In the genomic region with DNA sequence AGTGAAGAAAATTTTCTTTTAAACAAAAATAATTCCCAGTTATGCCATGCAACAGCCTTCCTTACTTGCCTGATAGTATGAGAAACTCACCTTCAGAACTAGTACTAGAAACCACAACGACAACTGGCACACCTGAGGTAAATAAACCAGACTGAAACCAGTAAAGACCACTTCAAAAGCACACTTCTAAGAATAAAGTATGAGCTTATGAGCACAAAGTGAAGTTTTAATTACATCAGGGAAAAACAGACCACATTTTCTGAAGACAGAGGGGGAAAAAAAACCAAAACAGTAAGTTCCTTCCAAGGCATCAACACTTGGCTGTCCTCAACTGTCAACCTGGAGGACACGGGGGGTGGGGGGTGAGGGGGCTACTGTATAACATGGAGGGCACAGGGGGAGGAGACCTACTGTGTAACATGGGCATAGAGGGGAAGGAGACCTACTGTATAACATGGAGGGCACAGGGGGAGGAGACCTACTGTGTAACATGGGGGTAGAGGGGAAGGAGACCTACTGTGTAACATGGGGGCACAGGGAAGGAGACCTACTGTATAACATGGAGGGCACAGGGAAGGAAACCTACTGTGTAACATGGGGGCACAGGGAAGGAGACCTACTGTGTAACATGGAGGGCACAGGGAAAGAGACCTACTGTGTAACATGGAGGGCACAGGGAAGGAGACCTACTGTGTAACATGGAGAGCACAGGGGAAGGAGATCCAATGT, we compare ENCODE assay signal across 23 mouse cellular contexts. TPM values are rescaled to one million over a fixed set of nuclear protein-coding genes. Genes with fewer than 3 reads are reported as not detected.
DNase-seq lines count a peak whose midpoint lies in the region; ATAC-seq lines count a peak whose summit lies in the region.
"Had no signal": no experiment of that assay in that cellular context is flagged by ENCODE, and none has a peak within 500 bp of the region (broad histone marks: within the 10 kb centered on the region; RNA-seq: fewer than 3 reads in every experiment).

No protein-coding gene starts in this region.

- H3K27me3 ChIP-seq in forebrain, embryonic 13.5 days = no peaks in the 10 kb centered on the region
- H3K27me3 ChIP-seq in forebrain, embryonic 16.5 days (replicated peaks; ENCODE audit: control insufficient read depth, insufficient read depth, low read length) = no peaks in the 10 kb centered on the region
- H3K27me3 ChIP-seq in heart, embryonic 16.5 days (ENCODE audit: control insufficient read depth, insufficient read depth, low read length) = no peaks in the 10 kb centered on the region
- H3K27me3 ChIP-seq in midbrain, embryonic 16.5 days (ENCODE audit: control insufficient read depth, insufficient read depth, low read depth, low read length) = no peaks in the 10 kb centered on the region
- H3K27me3 ChIP-seq: hindbrain, embryonic 13.5 days; neural tube, embryonic 15.5 days had no signal

- no peaks in the 10 kb centered on the region for H3K9me3 ChIP-seq in forebrain, embryonic 13.5 days (replicated peaks)
- no peaks in the 10 kb centered on the region for H3K9me3 ChIP-seq in forebrain, embryonic 16.5 days (ENCODE audit: control insufficient read depth, low read length)
- no peaks in the 10 kb centered on the region for H3K9me3 ChIP-seq in heart, embryonic 16.5 days (replicated peaks; ENCODE audit: control insufficient read depth, low read length)
- H3K9me3 ChIP-seq in midbrain, embryonic 16.5 days (replicated peaks; ENCODE audit: control insufficient read depth, low read length, poor library complexity, severe bottlenecking) = no peaks in the 10 kb centered on the region
- H3K9me3 ChIP-seq: embryonic facial prominence, embryonic 10.5 days; G1E; hindbrain, embryonic 13.5 days; midbrain, embryonic 10.5 days; neural tube, embryonic 15.5 days had no signal

- intact Hi-C loops in heart, postnatal 10 days (cut with DNase I) = no loop called here

- H3K27ac ChIP-seq in forebrain, embryonic 13.5 days = 0 out of 2 replicates have a peak overlapping the region, but pooled peaks have one; percentile 27
- no peak overlapping the region for H3K27ac ChIP-seq in forebrain, embryonic 16.5 days (ENCODE audit: low read length)
- H3K27ac ChIP-seq in heart, embryonic 16.5 days (ENCODE audit: low read length) = peak overlapping the region; percentile 40
- no peak overlapping the region for H3K27ac ChIP-seq in midbrain, embryonic 16.5 days (ENCODE audit: low read length)
- H3K27ac ChIP-seq: embryonic facial prominence, embryonic 10.5 days; heart, adult 2 months; hindbrain, embryonic 13.5 days; kidney, postnatal 0 days; midbrain, embryonic 10.5 days; neural tube, embryonic 15.5 days; stomach, postnatal 0 days had no signal

- H3K9ac ChIP-seq in forebrain, embryonic 13.5 days = no peak overlapping the region
- no peak overlapping the region for H3K9ac ChIP-seq in forebrain, embryonic 16.5 days (replicated peaks; ENCODE audit: low read depth, low read length)
- H3K9ac ChIP-seq in heart, embryonic 16.5 days (ENCODE audit: low read length) = no peak overlapping the region
- no peak overlapping the region for H3K9ac ChIP-seq in midbrain, embryonic 16.5 days (ENCODE audit: low read depth, low read length)
- H3K9ac ChIP-seq: forebrain, postnatal 0 days; hindbrain, embryonic 13.5 days; neural tube, embryonic 15.5 days had no signal

- peaks cover 31% of the 10 kb centered on the region for H3K4me1 ChIP-seq in forebrain, embryonic 13.5 days
- H3K4me1 ChIP-seq in forebrain, embryonic 16.5 days (replicated peaks; ENCODE audit: control insufficient read depth, insufficient read depth, low read length) = peaks cover 21% of the 10 kb centered on the region
- H3K4me1 ChIP-seq in heart, embryonic 16.5 days (ENCODE audit: control insufficient read depth, insufficient read depth, low read length) = peaks cover 26% of the 10 kb centered on the region
- peaks cover 5% of the 10 kb centered on the region for H3K4me1 ChIP-seq in midbrain, embryonic 16.5 days (ENCODE audit: control insufficient read depth, insufficient read depth, low read length)

- ATAC-seq in forebrain, embryonic 13.5 days = no peak
- ATAC-seq in forebrain, embryonic 16.5 days = no peak
- no peak for ATAC-seq in heart, embryonic 16.5 days (replicated peaks; ENCODE audit: extremely low read depth, insufficient read depth, low FRiP score)
- peak; percentile 86 for ATAC-seq in CD4-positive, CD25-positive, alpha-beta regulatory T cell, adult 4 months
- peak; percentile 87 for ATAC-seq in inflammation-experienced regulatory T-cells, adult 6 months
- no peak for ATAC-seq in midbrain, embryonic 16.5 days

- H3K36me3 ChIP-seq in forebrain, embryonic 13.5 days (ENCODE audit: poor library complexity, severe bottlenecking) = no peaks in the 10 kb centered on the region
- H3K36me3 ChIP-seq in forebrain, embryonic 16.5 days (ENCODE audit: control insufficient read depth, insufficient read depth) = no peaks in the 10 kb centered on the region
- no peaks in the 10 kb centered on the region for H3K36me3 ChIP-seq in heart, embryonic 16.5 days (ENCODE audit: control insufficient read depth, insufficient read depth)
- no peaks in the 10 kb centered on the region for H3K36me3 ChIP-seq in midbrain, embryonic 16.5 days (ENCODE audit: control insufficient read depth, insufficient read depth, low read length)
- H3K36me3 ChIP-seq: embryonic facial prominence, embryonic 10.5 days; hindbrain, embryonic 13.5 days; midbrain, embryonic 10.5 days; neural tube, embryonic 15.5 days had no signal

- no peak overlapping the region for H3K4me3 ChIP-seq in forebrain, embryonic 13.5 days
- no peak overlapping the region for H3K4me3 ChIP-seq in forebrain, embryonic 16.5 days (replicated peaks; ENCODE audit: low read length)
- H3K4me3 ChIP-seq in heart, embryonic 16.5 days (ENCODE audit: low read length) = no peak overlapping the region
- H3K4me3 ChIP-seq in midbrain, embryonic 16.5 days (ENCODE audit: low read depth, low read length) = no peak overlapping the region
- H3K4me3 ChIP-seq: embryonic facial prominence, embryonic 10.5 days; heart, adult 2 months; hindbrain, embryonic 13.5 days; midbrain, embryonic 10.5 days; neural tube, embryonic 15.5 days had no signal

- 85% methylated on average over 2 of the region's 2 CpGs for WGBS in forebrain, embryonic 13.5 days
- WGBS in forebrain, embryonic 16.5 days = 81% methylated on average over 2 of the region's 2 CpGs
- WGBS in heart, embryonic 16.5 days = 84% methylated on average over 2 of the region's 2 CpGs
- WGBS in midbrain, embryonic 16.5 days = 93% methylated on average over 2 of the region's 2 CpGs

- no peak for DNase-seq in heart, postnatal 10 days
- DNase-seq in adrenal gland, postnatal 10 days = no peak
- DNase-seq: adrenal gland, postnatal 25 days; cerebellum, adult 11 months; cerebellum, adult 9-11 months; gastrocnemius, postnatal 25 days; heart, adult 2 months; kidney, adult 2 months; liver had no signal

- H3K4me2 ChIP-seq in forebrain, embryonic 13.5 days = no peak overlapping the region
- no peak overlapping the region for H3K4me2 ChIP-seq in forebrain, embryonic 16.5 days (ENCODE audit: low read length)
- no peak overlapping the region for H3K4me2 ChIP-seq in heart, embryonic 16.5 days (ENCODE audit: low read depth, low read length)
- H3K4me2 ChIP-seq in midbrain, embryonic 16.5 days (ENCODE audit: low read length) = no peak overlapping the region
- H3K4me2 ChIP-seq: hindbrain, embryonic 13.5 days; neural tube, embryonic 15.5 days had no signal

RNA-seq across cellular contexts. Expression of a gene that starts 40.9 kb away (rescaled TPM):
- 6.8 and 8.2 TPM in 2 replicates for polyA plus RNA-seq in forebrain, embryonic 13.5 days (2015; fragmentation: Nextera tagmentation; extraction: Ambion mirVana)
- polyA plus RNA-seq in forebrain, embryonic 16.5 days (2015; fragmentation: Nextera tagmentation; extraction: Ambion mirVana) = 6.4 and 7.1 TPM in 2 replicates
- polyA plus RNA-seq in heart, embryonic 16.5 days (2015; fragmentation: Nextera tagmentation; extraction: Ambion mirVana) = 9.9 and 10.3 TPM in 2 replicates
- total RNA-seq in heart, postnatal 10 days (2021) = 10 to 100 TPM; 10.0 to 14.1 TPM
- polyA plus RNA-seq in CD4-positive, CD25-positive, alpha-beta regulatory T cell, adult 4 months (2017; shearing (Covaris generic)) = 10 to 100 TPM; 10.5 to 12.7 TPM
- 1 to 10 TPM; 4.2 to 6.9 (median 4.8) TPM for polyA plus RNA-seq in inflammation-experienced regulatory T-cells, adult 6 months (2017; shearing (Covaris generic))
- total RNA-seq in adrenal gland, postnatal 10 days (2021) = 10 to 100 TPM; 10.2 to 14.9 TPM
- 7.6 and 10.3 TPM in 2 replicates for polyA plus RNA-seq in midbrain, embryonic 16.5 days (2015; fragmentation: Nextera tagmentation; extraction: Ambion mirVana)

Comparison
In these comparisons a context has a peak if more than half of its experiments do, and no peak if none do; other contexts are left out.
1. H3K27ac ChIP-seq: peak in forebrain, embryonic 13.5 days (single experiment) and heart, embryonic 16.5 days (single experiment); none in forebrain, embryonic 16.5 days (single experiment) and midbrain, embryonic 16.5 days (single experiment).
2. ATAC-seq: peak in CD4-positive, CD25-positive, alpha-beta regulatory T cell, adult 4 months (single experiment) and inflammation-experienced regulatory T-cells, adult 6 months (single experiment); none in forebrain, embryonic 13.5 days (single experiment), forebrain, embryonic 16.5 days (single experiment), heart, embryonic 16.5 days (single experiment) and midbrain, embryonic 16.5 days (single experiment).